Mouse (Mus musculus) MEL (cell line): Measurements from ENCODE around the gene Pja2. TPM values are rescaled to one million over a fixed set of nuclear protein-coding genes. Genes with fewer than 3 reads are reported as not detected.
A peak's percentile ranks its signal among the peaks of the same experiment; 100 is the strongest.

Experiments used
- DNase-seq: peaks from one replicate; pipeline ENCODE4 v3.0.0; 2011; ENCODE audit warnings: low read depth, low spot score
- H3K27ac ChIP-seq: 2 replicates; pipeline ENCODE4 v1.5.1; 2012; ENCODE audit warnings: low read depth, mild to moderate bottlenecking, control low read depth, low read length, moderate library complexity; ENCODE audit not compliant: control insufficient read depth
- H3K27me3 ChIP-seq, 2 experiments: fragments of 150-350 bp in 1 of 2; sonication (generic) in 1 of 2; 2 replicates each; pipeline ENCODE4 v1.6.1; 2012; ENCODE audit warnings: low read length in 2 of 2, mild to moderate bottlenecking in 2 of 2, improper control_type of control experiment in 1 of 2, moderate library complexity in 1 of 2; ENCODE audit not compliant: insufficient read depth in 2 of 2, control insufficient read depth in 1 of 2
- H3K36me3 ChIP-seq, 2 experiments: 2 replicates each; pipeline ENCODE4 v1.6.1; 2012 to 2014; ENCODE audit warnings: low read length in 2 of 2, improper control_type of control experiment in 1 of 2, inconsistent platforms in 1 of 2, mild to moderate bottlenecking in 1 of 2; ENCODE audit not compliant: insufficient read depth in 2 of 2, control insufficient read depth in 1 of 2
- H3K4me1 ChIP-seq, 2 experiments: fragments of 150-350 bp in 1 of 2; sonication (generic) in 1 of 2; 2 replicates each; pipeline ENCODE4 v1.6.1; 2012; ENCODE audit warnings: low read length in 2 of 2, improper control_type of control experiment in 1 of 2, mild to moderate bottlenecking in 1 of 2; ENCODE audit not compliant: insufficient read depth in 2 of 2, control insufficient read depth in 1 of 2
- H3K4me3 ChIP-seq, 2 experiments: fragments of 150-350 bp in 1 of 2; sonication (generic) in 1 of 2; 2 replicates each; pipeline ENCODE4 v1.5.1; 2012; ENCODE audit warnings: low read depth in 2 of 2, low read length in 2 of 2, mild to moderate bottlenecking in 2 of 2, moderate library complexity in 2 of 2, control low read depth in 1 of 2, improper control_type of control experiment in 1 of 2; ENCODE audit not compliant: control insufficient read depth in 1 of 2, insufficient read depth in 1 of 2
- H3K79me2 ChIP-seq: 2 replicates; pipeline ENCODE4 v1.6.1; 2012; ENCODE audit warnings: mild to moderate bottlenecking, low read length, moderate library complexity; ENCODE audit not compliant: control insufficient read depth, poor library complexity, insufficient read depth
- H3K9ac ChIP-seq: 2 replicates; pipeline ENCODE4 v1.6.1; 2012; ENCODE audit warnings: low read depth, mild to moderate bottlenecking, control low read depth, low read length, moderate library complexity; ENCODE audit not compliant: control insufficient read depth, poor library complexity, severe bottlenecking
- H3K9me3 ChIP-seq: fragments of 150-350 bp; sonication (generic); replicated peaks from 2 replicates; pipeline ENCODE4 v1.6.1; 2012; ENCODE audit warnings: mild to moderate bottlenecking, low read length, improper control_type of control experiment, moderate library complexity; ENCODE audit not compliant: insufficient read depth
- BHLHE40 ChIP-seq: IDR thresholded peaks from 2 replicates; pipeline ENCODE4 v1.6.1; 2012; ENCODE audit warnings: low read depth, mild to moderate bottlenecking, inconsistent platforms, low read length, improper control_type of control experiment, borderline replicate concordance
- CHD1 ChIP-seq: IDR thresholded peaks from 2 replicates; pipeline ENCODE4 v1.6.1; 2012; ENCODE audit warnings: low read depth, mild to moderate bottlenecking, inconsistent platforms, low read length, improper control_type of control experiment
- EP300 ChIP-seq, 2 experiments: IDR thresholded peaks; 2 replicates each; pipeline ENCODE4 v1.6.1; 2011; ENCODE audit warnings: improper control_type of control experiment in 2 of 2, low read length in 2 of 2, low read depth in 1 of 2, mild to moderate bottlenecking in 1 of 2
- ETS1 ChIP-seq: IDR thresholded peaks from 2 replicates; pipeline ENCODE4 v1.6.1; 2012; ENCODE audit warnings: low read depth, mild to moderate bottlenecking, inconsistent platforms, low read length, improper control_type of control experiment, moderate library complexity
- GABPA ChIP-seq: IDR thresholded peaks from 2 replicates; pipeline ENCODE4 v1.6.1; 2012; ENCODE audit warnings: low read depth, mild to moderate bottlenecking, inconsistent platforms, low read length, improper control_type of control experiment, moderate library complexity
- GATA1 ChIP-seq: IDR thresholded peaks from 2 replicates; pipeline ENCODE4 v1.6.1; 2011; ENCODE audit warnings: low read depth, low read length, improper control_type of control experiment
- JUND ChIP-seq: IDR thresholded peaks from 2 replicates; pipeline ENCODE4 v1.6.1; 2011; ENCODE audit warnings: low read depth, mild to moderate bottlenecking, improper control_type of control experiment, low read length
- KAT2A ChIP-seq: conservative IDR thresholded peaks from 2 replicates; pipeline ENCODE4 v1.6.1; 2012; ENCODE audit warnings: low read depth, low read length, improper control_type of control experiment, inconsistent platforms
- MAFK ChIP-seq: IDR thresholded peaks from 2 replicates; pipeline ENCODE4 v1.6.1; 2011; ENCODE audit warnings: low read depth, mild to moderate bottlenecking, low read length, improper control_type of control experiment, borderline replicate concordance
- MAX ChIP-seq: IDR thresholded peaks from 2 replicates; pipeline ENCODE4 v1.6.1; 2011; ENCODE audit warnings: low read length, improper control_type of control experiment
- MXI1 ChIP-seq: IDR thresholded peaks from 2 replicates; pipeline ENCODE4 v1.6.1; 2011; ENCODE audit warnings: mild to moderate bottlenecking, low read depth, low read length, improper control_type of control experiment
- MYC ChIP-seq: IDR thresholded peaks from 2 replicates; pipeline ENCODE4 v1.6.1; 2011; ENCODE audit warnings: low read depth, mild to moderate bottlenecking, low read length, improper control_type of control experiment, moderate library complexity
- NRF1 ChIP-seq: IDR thresholded peaks from 2 replicates; pipeline ENCODE4 v1.6.1; 2014; ENCODE audit warnings: low read depth, mild to moderate bottlenecking, inconsistent platforms, low read length, improper control_type of control experiment, moderate library complexity; ENCODE audit not compliant: poor library complexity, insufficient read depth, severe bottlenecking
- POLR2A ChIP-seq, 2 experiments: IDR thresholded peaks; 2 replicates each; pipeline ENCODE4 v1.6.1; 2011 to 2012; ENCODE audit warnings: low read length in 2 of 2, mild to moderate bottlenecking in 2 of 2, control low read depth in 1 of 2, improper control_type of control experiment in 1 of 2, low read depth in 1 of 2, moderate library complexity in 1 of 2; ENCODE audit not compliant: control insufficient read depth in 1 of 2, insufficient read depth in 1 of 2, poor library complexity in 1 of 2
- POLR2AphosphoS5 ChIP-seq: IDR thresholded peaks from 2 replicates; pipeline ENCODE4 v1.6.1; 2012; ENCODE audit warnings: low read depth, borderline replicate concordance, mild to moderate bottlenecking, inconsistent platforms, low read length, moderate library complexity, mixed read lengths
- RAD21 ChIP-seq: IDR thresholded peaks from 2 replicates; pipeline ENCODE4 v1.6.1; 2011; ENCODE audit warnings: mild to moderate bottlenecking, low read depth, low read length, improper control_type of control experiment
- SIN3A ChIP-seq: IDR thresholded peaks from 2 replicates; pipeline ENCODE4 v1.6.1; 2012; ENCODE audit warnings: low read length, improper control_type of control experiment, inconsistent platforms
- SMC3 ChIP-seq: IDR thresholded peaks from 2 replicates; pipeline ENCODE4 v1.6.1; 2011; ENCODE audit warnings: low read depth, low read length, improper control_type of control experiment
- TAL1 ChIP-seq: IDR thresholded peaks from 2 replicates; pipeline ENCODE4 v1.6.1; 2012; ENCODE audit warnings: mild to moderate bottlenecking, inconsistent platforms, low read length, moderate library complexity, mixed read lengths
- TBP ChIP-seq: IDR thresholded peaks from 2 replicates; pipeline ENCODE4 v1.8.0; 2011; ENCODE audit warnings: low read depth, low read length, improper control_type of control experiment
- TCF12 ChIP-seq: IDR thresholded peaks from 2 replicates; pipeline ENCODE4 v1.6.1; 2014; ENCODE audit warnings: low read depth, mild to moderate bottlenecking, inconsistent platforms, low read length, improper control_type of control experiment, moderate library complexity
- UBTF ChIP-seq: IDR thresholded peaks from 2 replicates; pipeline ENCODE4 v1.6.1; 2012; ENCODE audit warnings: low read depth, mild to moderate bottlenecking, inconsistent platforms, low read length, improper control_type of control experiment, moderate library complexity, borderline replicate concordance; ENCODE audit not compliant: insufficient read depth
- USF1 ChIP-seq: IDR thresholded peaks from 2 replicates; pipeline ENCODE4 v1.6.1; 2014; ENCODE audit warnings: low read depth, mild to moderate bottlenecking, inconsistent platforms, low read length, improper control_type of control experiment, moderate library complexity
- USF2 ChIP-seq, 2 experiments: IDR thresholded peaks; 2 replicates each; pipeline ENCODE4 v1.6.1; 2011 to 2012; ENCODE audit warnings: improper control_type of control experiment in 2 of 2, low read length in 2 of 2, borderline replicate concordance in 1 of 2, inconsistent platforms in 1 of 2, low read depth in 1 of 2, mild to moderate bottlenecking in 1 of 2; ENCODE audit not compliant: insufficient read depth in 1 of 2
- ZC3H11A ChIP-seq: IDR thresholded peaks from 2 replicates; pipeline ENCODE4 v1.6.1; 2012; ENCODE audit warnings: low read depth, mild to moderate bottlenecking, inconsistent platforms, low read length, improper control_type of control experiment
- ZMIZ1 ChIP-seq: IDR thresholded peaks from 2 replicates; pipeline ENCODE4 v1.6.1; 2012; ENCODE audit warnings: low read depth, mild to moderate bottlenecking, inconsistent platforms, low read length, improper control_type of control experiment, moderate library complexity
- polyA plus RNA-seq, 2 experiments: library from polyadenylated mRNA; stranded (reverse) in 1 of 2; unstranded in 1 of 2; fragments of >175 nt in 1 of 2; fragments of >200 nt in 1 of 2; gene quantifications; 2 replicates each; pipeline versions ENCODE4 v1.2.1 to v1.2.4; 2012; ENCODE audit warnings: low replicate concordance in 2 of 2, low read depth in 1 of 2; ENCODE audit not compliant: insufficient read length in 2 of 2, insufficient read depth in 1 of 2, missing spikeins in 1 of 2
- total RNA-seq: library from RNA; depleted of rRNA; stranded (reverse); fragments of 300-350 nt; gene quantifications from 2 replicates; pipeline ENCODE4 v1.2.3, GENCODE M21; 2012

Gene Pja2
- total and polyA plus RNA-seq, 3 experiments = 8.1 to 17.3 TPM; not detected in 1

- Histone ChIP-seq H3K27ac (no peak overlapping the region), H3K9ac (no peak overlapping the region; the same call in 1 of the 2 replicates), H3K79me2 (no peaks in the 10 kb centered on the region), H3K4me3 (no peak overlapping the region), H3K36me3 (peaks cover 0 to 3% of the 10 kb centered on the region in 2 experiments; a peak in 1 of 4 replicates), H3K9me3 (no peaks in the 10 kb centered on the region), H3K4me1 (peaks cover 3 to 10% of the 10 kb centered on the region in 2 experiments; a peak in 3 of 4 replicates), H3K27me3 (no peaks in the 10 kb centered on the region)
- peak; percentile 59 for DNase-seq
- TF ChIP-seq ETS1 (peak; percentile 43; the same call in 1 of the 2 replicates), KAT2A (no peak), MAX (0 out of 2 replicates have a peak, but pooled peaks have one; percentile 27), TCF12 (peak; percentile 59; the same call in 1 of the 2 replicates), GABPA (no peak), SMC3 (no peak), TAL1 (no peak), GATA1 (peak; percentile 68), EP300 (IDR thresholded peaks at IDR 0.05; ENCODE audit: low read depth in 1 of 2, low read length in 2 of 2) (peak; percentile 61 to 63; a peak in 2 of 4 replicates), POLR2AphosphoS5 (no peak), POLR2A (IDR thresholded peaks at IDR 0.05; ENCODE audit: control insufficient read depth in 1 of 2, insufficient read depth in 1 of 2, low read depth in 1 of 2, low read length in 2 of 2, poor library complexity in 1 of 2) (no peak), UBTF (no peak), RAD21 (no peak), CHD1 (no peak), USF1 (no peak), NRF1 (no peak)
Observed at GRCm38 (mm10) chr17:64274341-64275105, 57.2 kb downstream of the Pja2 start.

- no peak for TF ChIP-seq ZMIZ1
- TF ChIP-seq CHD1 = no peak
- TF ChIP-seq ZC3H11A = no peak
- TF ChIP-seq MAFK = no peak
- no peak for TF ChIP-seq SIN3A
- TF ChIP-seq USF2 (IDR thresholded peaks at IDR 0.05; ENCODE audit: borderline replicate concordance in 1 of 2, insufficient read depth in 1 of 2, low read depth in 1 of 2, low read length in 2 of 2) = no peak
- no peak for TF ChIP-seq MXI1
- no peak for TF ChIP-seq MYC
- no peak for TF ChIP-seq JUND
- no peak for TF ChIP-seq BHLHE40
- TF ChIP-seq TBP = no peak
- H3K4me3 ChIP-seq = no peak overlapping the region
- no peaks in the 10 kb centered on the region for H3K4me1 ChIP-seq
- no peaks in the 10 kb centered on the region for H3K36me3 ChIP-seq
- no peak overlapping the region for H3K9ac ChIP-seq
- no peaks in the 10 kb centered on the region for H3K79me2 ChIP-seq
- no peak for DNase-seq
- H3K27me3 ChIP-seq = no peaks in the 10 kb centered on the region
- no peak overlapping the region for H3K27ac ChIP-seq
- H3K9me3 ChIP-seq = no peaks in the 10 kb centered on the region
Observed at GRCm38 (mm10) chr17:64260571-64260970, 71.1 kb downstream of the Pja2 start.
